Mouse (Mus musculus): ENCODE measurements around the gene Jmjd1c. TPM values are rescaled to one million over a fixed set of nuclear protein-coding genes. Genes with fewer than 3 reads are reported as not detected.

Jmjd1c gene
- polyA plus RNA-seq, 1 experiment from 2014 or later = 36.7 TPM

GRCm38 (mm10) chr10:67193003-67193652 is 97.2 kb downstream of the Jmjd1c start:
- Histone ChIP-seq H3K27ac (no peak overlapping the region), H3K36me3 (peaks cover 43% of the 10 kb centered on the region), H3K27me3 (ENCODE audit: insufficient read depth, poor library complexity, severe bottlenecking) (no peaks in the 10 kb centered on the region), H3K4me3 (no peak overlapping the region), H3K4me1 (replicated peaks) (peaks cover 9% of the 10 kb centered on the region), H3K9me3 (peaks cover 2% of the 10 kb centered on the region; the same call in 1 of the 2 replicates)
- WGBS = 78% methylated on average over 3 of the region's 3 CpGs
- DNase-seq (ENCODE audit: low spot score) = no peak

GRCm38 (mm10) chr10:67194046-67194445 is 98.1 kb downstream of the Jmjd1c start:
- Histone ChIP-seq H3K27me3 (ENCODE audit: insufficient read depth, poor library complexity, severe bottlenecking) (no peaks in the 10 kb centered on the region), H3K4me1 (replicated peaks) (peaks cover 2% of the 10 kb centered on the region), H3K27ac (no peak overlapping the region), H3K9me3 (peaks cover 2% of the 10 kb centered on the region; the same call in 1 of the 2 replicates), H3K36me3 (peaks cover 43% of the 10 kb centered on the region), H3K4me3 (no peak overlapping the region)
- DNase-seq (ENCODE audit: low spot score) = no peak
- 89% methylated on average over 3 of the region's 3 CpGs for WGBS

- Histone ChIP-seq H3K36me3 (peaks cover 36% of the 10 kb centered on the region), H3K4me3 (no peak overlapping the region), H3K27ac (no peak overlapping the region), H3K4me1 (replicated peaks) (peaks cover 4% of the 10 kb centered on the region), H3K9me3 (peaks cover 2% of the 10 kb centered on the region; the same call in 1 of the 2 replicates), H3K27me3 (ENCODE audit: insufficient read depth, poor library complexity, severe bottlenecking) (no peaks in the 10 kb centered on the region)
- 98% methylated on average over 1 of the region's 1 CpGs for WGBS
- no peak for DNase-seq (ENCODE audit: low spot score)
Measured at GRCm38 (mm10) chr10:67195671-67196070, 99.7 kb downstream of the Jmjd1c start.

- Histone ChIP-seq H3K27ac (no peak overlapping the region), H3K4me3 (no peak overlapping the region), H3K9me3 (peaks cover 2% of the 10 kb centered on the region; the same call in 1 of the 2 replicates), H3K4me1 (replicated peaks) (peaks cover 7% of the 10 kb centered on the region), H3K36me3 (peaks cover 21% of the 10 kb centered on the region), H3K27me3 (ENCODE audit: insufficient read depth, poor library complexity, severe bottlenecking) (no peaks in the 10 kb centered on the region)
- 88% methylated on average over 4 of the region's 4 CpGs for WGBS
- DNase-seq (ENCODE audit: low spot score) = no peak
Measured at GRCm38 (mm10) chr10:67197186-67197585, 101.3 kb downstream of the Jmjd1c start.

- WGBS = 88% methylated on average over 2 of the region's 2 CpGs
- Histone ChIP-seq H3K27me3 (ENCODE audit: insufficient read depth, poor library complexity, severe bottlenecking) (no peaks in the 10 kb centered on the region), H3K9me3 (no peaks in the 10 kb centered on the region), H3K4me3 (no peak overlapping the region), H3K27ac (no peak overlapping the region), H3K4me1 (replicated peaks) (peaks cover 7% of the 10 kb centered on the region), H3K36me3 (peaks cover 15% of the 10 kb centered on the region)
- DNase-seq (ENCODE audit: low spot score) = no peak
Measured at GRCm38 (mm10) chr10:67197829-67198228, 101.9 kb downstream of the Jmjd1c start.

GRCm38 (mm10) chr10:67201769-67202168 is 105.8 kb downstream of the Jmjd1c start:
- peaks cover 7% of the 10 kb centered on the region for H3K4me1 ChIP-seq (replicated peaks)
- H3K4me3 ChIP-seq = no peak overlapping the region
- no peaks in the 10 kb centered on the region for H3K27me3 ChIP-seq (ENCODE audit: insufficient read depth, poor library complexity, severe bottlenecking)
- no peak overlapping the region for H3K27ac ChIP-seq
- H3K36me3 ChIP-seq = 0 out of 2 replicates have a peak, but pooled peaks cover 11% of the 10 kb centered on the region
- no peak for DNase-seq (ENCODE audit: low spot score)
- H3K9me3 ChIP-seq = no peaks in the 10 kb centered on the region

- DNase-seq (ENCODE audit: low spot score) = no peak
- Histone ChIP-seq H3K27ac (no peak overlapping the region), H3K9me3 (no peaks in the 10 kb centered on the region), H3K4me1 (replicated peaks) (peaks cover 7% of the 10 kb centered on the region), H3K27me3 (ENCODE audit: insufficient read depth, poor library complexity, severe bottlenecking) (no peaks in the 10 kb centered on the region), H3K36me3 (0 out of 2 replicates have a peak, but pooled peaks cover 11% of the 10 kb centered on the region), H3K4me3 (no peak overlapping the region)
- WGBS = 90% methylated on average over 6 of the region's 6 CpGs
Measured at GRCm38 (mm10) chr10:67202470-67202869, 106.5 kb downstream of the Jmjd1c start.

- DNase-seq (ENCODE audit: low spot score) = no peak
- 90% methylated on average over 11 of the region's 11 CpGs for WGBS
Measured at GRCm38 (mm10) chr10:67204652-67205407, 108.9 kb downstream of the Jmjd1c start.

GRCm38 (mm10) chr10:67207931-67208330 is 112.0 kb downstream of the Jmjd1c start:
- H3K9me3 ChIP-seq = no peaks in the 10 kb centered on the region
- no peak overlapping the region for H3K4me3 ChIP-seq
- DNase-seq (ENCODE audit: low spot score) = no peak
- H3K27me3 ChIP-seq (ENCODE audit: insufficient read depth, poor library complexity, severe bottlenecking) = no peaks in the 10 kb centered on the region
- H3K36me3 ChIP-seq = 0 out of 2 replicates have a peak, but pooled peaks cover 11% of the 10 kb centered on the region
- H3K27ac ChIP-seq = no peak overlapping the region
- H3K4me1 ChIP-seq (replicated peaks) = 0 out of 2 replicates have a peak, but pooled peaks cover 4% of the 10 kb centered on the region
- WGBS = 88% methylated on average over 2 of the region's 2 CpGs

More at GRCm38 (mm10) chr10:67204652-67205407, 108.9 kb downstream of the Jmjd1c start:
- peaks cover 8% of the 10 kb centered on the region for H3K4me1 ChIP-seq (replicated peaks)
- no peak overlapping the region for H3K4me3 ChIP-seq
- H3K36me3 ChIP-seq = 0 out of 2 replicates have a peak, but pooled peaks cover 11% of the 10 kb centered on the region
- no peaks in the 10 kb centered on the region for H3K27me3 ChIP-seq (ENCODE audit: insufficient read depth, poor library complexity, severe bottlenecking)
- no peak overlapping the region for H3K27ac ChIP-seq
- no peaks in the 10 kb centered on the region for H3K9me3 ChIP-seq

- WGBS = 87% methylated on average over 4 of the region's 4 CpGs
- H3K27ac ChIP-seq = no peak overlapping the region
- H3K27me3 ChIP-seq (ENCODE audit: insufficient read depth, poor library complexity, severe bottlenecking) = no peaks in the 10 kb centered on the region
- no peak overlapping the region for H3K4me3 ChIP-seq
- H3K4me1 ChIP-seq (replicated peaks) = peaks cover 6% of the 10 kb centered on the region; the same call in 1 of the 2 replicates
- no peak for DNase-seq (ENCODE audit: low spot score)
- H3K9me3 ChIP-seq = no peaks in the 10 kb centered on the region
- H3K36me3 ChIP-seq = 0 out of 2 replicates have a peak, but pooled peaks cover 3% of the 10 kb centered on the region
Measured at GRCm38 (mm10) chr10:67209916-67210675, 114.2 kb downstream of the Jmjd1c start.

GRCm38 (mm10) chr10:67212031-67212430 is 116.1 kb downstream of the Jmjd1c start:
- Histone ChIP-seq H3K27ac (no peak overlapping the region), H3K27me3 (ENCODE audit: insufficient read depth, poor library complexity, severe bottlenecking) (no peaks in the 10 kb centered on the region), H3K4me3 (no peak overlapping the region), H3K9me3 (no peaks in the 10 kb centered on the region), H3K36me3 (peaks cover 3% of the 10 kb centered on the region; the same call in 1 of the 2 replicates), H3K4me1 (replicated peaks) (peaks cover 6% of the 10 kb centered on the region; the same call in 1 of the 2 replicates)
- DNase-seq (ENCODE audit: low spot score) = no peak
- WGBS = 94% methylated on average over 5 of the region's 5 CpGs

- peaks cover 6% of the 10 kb centered on the region; the same call in 1 of the 2 replicates for H3K4me1 ChIP-seq (replicated peaks)
- no peak overlapping the region for H3K4me3 ChIP-seq
- no peak for DNase-seq (ENCODE audit: low spot score)
- H3K27me3 ChIP-seq (ENCODE audit: insufficient read depth, poor library complexity, severe bottlenecking) = no peaks in the 10 kb centered on the region
- no peak overlapping the region for H3K27ac ChIP-seq
- H3K9me3 ChIP-seq = no peaks in the 10 kb centered on the region
- H3K36me3 ChIP-seq = peaks cover 15% of the 10 kb centered on the region
- WGBS = 57% methylated on average over 1 of the region's 1 CpGs
Measured at GRCm38 (mm10) chr10:67213720-67214119, 117.8 kb downstream of the Jmjd1c start.
